Mouse (Mus musculus): ENCODE measurements around the gene Tnfrsf14. TPM values are rescaled to one million over a fixed set of nuclear protein-coding genes. Genes with fewer than 3 reads are reported as not detected.

The Tnfrsf14 gene
- polyA plus RNA-seq, 1 experiment: 135 TPM

DNA sequence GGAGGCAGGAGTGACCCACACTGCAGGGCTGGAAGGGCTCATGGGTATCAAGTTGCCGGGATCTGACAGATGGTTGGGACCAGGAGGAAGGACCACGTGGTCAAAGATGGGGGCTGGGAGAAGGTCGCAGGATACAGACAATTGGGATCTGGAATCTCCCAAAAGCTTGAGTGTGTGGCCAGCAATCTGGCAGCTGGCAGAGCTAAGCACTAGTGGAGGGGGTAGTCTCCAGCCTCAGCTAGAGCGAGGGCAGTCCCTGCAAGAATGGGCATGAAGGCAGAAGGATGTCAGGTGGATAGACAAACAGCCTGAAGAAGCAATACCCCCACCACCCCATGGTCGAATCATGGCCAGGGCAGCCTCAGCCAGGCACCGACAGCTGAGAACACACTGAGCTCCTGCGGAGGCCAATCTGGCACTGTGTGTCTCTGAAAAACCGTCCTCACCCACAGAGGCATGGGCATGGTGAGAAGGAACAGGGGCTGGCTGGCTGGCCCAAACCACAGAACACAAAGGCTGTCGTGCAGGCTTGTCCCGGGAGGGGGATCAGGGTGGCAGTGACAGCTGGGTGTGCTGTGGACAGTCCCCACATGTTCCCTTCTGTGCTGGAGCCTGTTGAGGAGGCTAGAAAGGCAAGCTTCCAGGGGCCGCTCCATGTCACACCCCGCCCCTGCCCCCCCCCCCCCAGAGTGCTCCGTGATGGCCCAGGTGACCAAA, 41.3 kb downstream of the Tnfrsf14 start:
- no peak overlapping the region for H3K27ac ChIP-seq (ENCODE audit: insufficient read depth, low read depth, low read length)
- H3K4me3 ChIP-seq (ENCODE audit: insufficient read depth, low read length): no peak overlapping the region
- no peak for TF ChIP-seq CTCF (IDR thresholded peaks at IDR 0.05; ENCODE audit: low read depth, low read length)
- no peak for TF ChIP-seq POLR2A (IDR thresholded peaks at IDR 0.05; ENCODE audit: borderline replicate concordance, low read depth, low read length)
- H3K4me1 ChIP-seq (ENCODE audit: control insufficient read depth, insufficient read depth, low read length): peaks cover 6% of the 10 kb centered on the region

DNA sequence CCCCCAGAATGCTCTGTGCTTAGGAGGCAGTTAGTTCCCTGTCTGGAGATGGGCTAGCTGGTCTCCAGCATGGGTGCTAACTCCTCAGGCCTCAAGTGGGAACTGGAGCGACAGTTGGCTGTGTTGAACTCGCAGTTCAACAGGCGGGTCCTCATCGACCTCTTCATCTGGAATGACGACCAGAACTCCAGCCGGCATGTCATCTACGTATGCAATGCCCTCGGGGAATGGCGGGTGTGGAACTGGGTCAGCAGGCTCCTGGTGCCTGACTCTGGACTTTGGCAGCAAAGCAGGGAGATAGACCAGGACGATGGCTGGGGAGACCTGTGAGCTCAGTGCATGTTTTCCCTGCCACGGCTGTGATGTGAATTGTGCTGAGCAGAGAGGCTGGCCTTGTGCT, 42.9 kb downstream of the Tnfrsf14 start:
- no peak overlapping the region for H3K4me3 ChIP-seq (ENCODE audit: insufficient read depth, low read length)
- TF ChIP-seq POLR2A (IDR thresholded peaks at IDR 0.05; ENCODE audit: borderline replicate concordance, low read depth, low read length) (no peak), CTCF (IDR thresholded peaks at IDR 0.05; ENCODE audit: low read depth, low read length) (no peak)

DNA sequence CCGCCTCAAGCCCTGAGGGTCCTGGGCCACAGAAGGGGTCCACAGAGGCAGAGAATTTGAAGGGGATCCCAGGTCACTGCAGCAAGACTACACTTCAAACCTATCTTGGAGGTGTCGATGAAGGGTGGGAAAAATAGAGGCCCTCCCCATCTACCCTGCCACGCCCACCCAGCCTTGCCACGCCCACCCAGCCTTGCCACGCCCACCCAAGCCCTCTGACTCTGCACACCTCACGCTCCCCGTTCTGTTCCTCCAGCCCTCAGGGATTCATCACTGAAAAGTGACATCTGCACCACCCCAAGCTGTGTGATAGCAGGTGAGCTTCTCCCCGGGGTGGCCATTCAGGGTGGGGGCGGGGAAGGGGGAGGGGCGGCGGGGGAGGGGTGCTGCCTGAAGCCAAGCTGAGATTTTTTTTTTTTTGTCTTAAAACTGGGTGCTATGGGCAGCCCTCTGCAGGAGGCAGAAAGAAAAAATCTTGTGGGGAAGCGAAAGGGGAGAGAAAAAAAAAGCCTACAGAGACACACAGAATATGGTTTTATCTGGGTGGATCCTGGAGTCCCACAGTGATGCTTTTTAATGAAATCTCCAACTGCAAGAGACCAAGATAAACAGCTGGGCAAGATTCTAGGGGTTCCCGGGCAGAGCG, 46.2 kb downstream of the Tnfrsf14 start:
- no peak overlapping the region for H3K4me3 ChIP-seq (ENCODE audit: insufficient read depth, low read length)
- TF ChIP-seq POLR2A (IDR thresholded peaks at IDR 0.05; ENCODE audit: borderline replicate concordance, low read depth, low read length): no peak
- H3K4me1 ChIP-seq (ENCODE audit: control insufficient read depth, insufficient read depth, low read length): peaks cover 10% of the 10 kb centered on the region
- no peak overlapping the region for H3K27ac ChIP-seq (ENCODE audit: insufficient read depth, low read depth, low read length)

More for the DNA sequence above, 42.9 kb downstream of the Tnfrsf14 start:
- peaks cover 6% of the 10 kb centered on the region for H3K4me1 ChIP-seq (ENCODE audit: control insufficient read depth, insufficient read depth, low read length)
- no peak overlapping the region for H3K27ac ChIP-seq (ENCODE audit: insufficient read depth, low read depth, low read length)

DNA sequence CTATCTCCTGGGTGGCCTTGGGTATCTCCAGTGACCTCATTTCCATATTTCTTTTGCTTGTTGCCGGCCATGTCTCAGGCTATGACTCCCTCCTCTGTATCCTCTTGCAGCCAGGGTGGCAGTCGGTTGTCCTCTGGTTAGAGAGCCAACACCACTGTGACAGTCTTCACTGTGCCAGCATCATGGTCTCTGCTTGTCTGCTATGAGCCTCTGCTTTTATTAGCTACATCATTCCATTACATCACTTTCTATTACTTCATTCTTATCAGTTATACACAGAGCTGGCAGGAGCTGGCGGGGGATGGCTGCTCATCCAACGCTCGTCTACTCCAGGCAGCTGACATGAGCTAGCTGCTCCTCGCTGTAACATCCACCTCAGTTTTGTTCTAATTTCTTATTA, 47.6 kb downstream of the Tnfrsf14 start:
- peaks cover 10% of the 10 kb centered on the region for H3K4me1 ChIP-seq (ENCODE audit: control insufficient read depth, insufficient read depth, low read length)
- no peak for TF ChIP-seq CTCF (IDR thresholded peaks at IDR 0.05; ENCODE audit: low read depth, low read length)
- TF ChIP-seq POLR2A (IDR thresholded peaks at IDR 0.05; ENCODE audit: borderline replicate concordance, low read depth, low read length): no peak
- H3K4me3 ChIP-seq (ENCODE audit: insufficient read depth, low read length): no peak overlapping the region

DNA sequence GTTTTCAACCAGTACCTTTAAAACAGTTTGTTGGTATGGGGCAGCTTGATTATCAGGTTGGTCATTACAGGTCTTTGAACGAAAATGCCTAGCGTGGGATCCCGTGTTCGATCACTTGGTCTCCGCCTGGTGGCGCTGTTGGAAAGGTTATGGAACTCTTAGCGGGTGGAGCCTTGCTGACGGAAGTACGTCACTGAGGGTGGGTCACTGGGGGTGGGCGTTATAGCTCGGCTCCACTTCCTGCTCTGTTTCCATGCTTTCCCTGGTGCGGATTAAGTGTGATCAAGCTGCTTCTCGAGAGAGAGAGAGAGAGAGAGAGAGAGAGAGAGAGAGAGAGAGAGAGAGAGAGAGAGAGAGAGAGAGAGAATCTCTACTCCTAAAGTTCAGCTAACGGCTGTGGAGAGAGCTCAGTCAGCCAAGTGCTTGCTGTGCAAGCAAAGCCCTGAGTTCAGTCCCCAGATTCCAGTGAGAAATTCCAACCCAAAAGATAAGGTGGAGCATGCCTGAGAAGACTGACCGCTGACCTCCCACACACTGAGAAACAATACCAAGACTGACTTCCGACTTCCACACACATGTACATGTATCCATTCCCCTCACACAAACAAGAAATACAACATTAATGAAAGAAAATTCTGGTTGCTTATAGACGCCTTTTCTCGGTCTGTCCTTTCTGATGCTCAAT, 50.4 kb downstream of the Tnfrsf14 start:
- TF ChIP-seq POLR2A (IDR thresholded peaks at IDR 0.05; ENCODE audit: borderline replicate concordance, low read depth, low read length): no peak
- TF ChIP-seq CTCF (IDR thresholded peaks at IDR 0.05; ENCODE audit: low read depth, low read length): peak; percentile 61
- H3K27ac ChIP-seq (ENCODE audit: insufficient read depth, low read depth, low read length): 0 out of 2 replicates have a peak overlapping the region, but pooled peaks have one; percentile 2
- peaks cover 4% of the 10 kb centered on the region for H3K4me1 ChIP-seq (ENCODE audit: control insufficient read depth, insufficient read depth, low read length)
- peak overlapping the region; percentile 53 for H3K4me3 ChIP-seq (ENCODE audit: insufficient read depth, low read length)

More for the DNA sequence above, 47.6 kb downstream of the Tnfrsf14 start:
- H3K27ac ChIP-seq (ENCODE audit: insufficient read depth, low read depth, low read length): no peak overlapping the region

DNA sequence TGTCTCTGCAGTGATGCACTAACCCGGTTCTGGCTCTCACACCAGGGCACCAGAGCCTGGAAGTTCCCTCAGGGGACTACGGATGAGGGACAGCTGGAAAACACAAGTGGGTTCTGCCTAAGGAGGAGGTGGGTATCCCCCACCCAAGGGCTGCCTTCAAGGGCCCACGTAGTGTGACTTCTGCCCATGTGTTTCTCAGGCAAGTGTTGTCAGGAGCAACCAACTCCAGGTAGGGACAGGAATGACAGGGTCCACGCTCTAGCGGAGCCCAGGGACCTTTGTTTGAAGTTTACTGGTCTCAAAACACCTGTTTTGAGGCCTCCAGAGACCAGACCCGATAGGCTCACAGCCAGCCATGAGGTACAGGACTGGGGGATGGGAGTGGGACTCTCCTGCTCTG, 55.2 kb downstream of the Tnfrsf14 start:
- no peak overlapping the region for H3K4me3 ChIP-seq (ENCODE audit: insufficient read depth, low read length)
- TF ChIP-seq CTCF (IDR thresholded peaks at IDR 0.05; ENCODE audit: low read depth, low read length) (no peak), POLR2A (IDR thresholded peaks at IDR 0.05; ENCODE audit: borderline replicate concordance, low read depth, low read length) (no peak)
- H3K4me1 ChIP-seq (ENCODE audit: control insufficient read depth, insufficient read depth, low read length): peaks cover under 1% of the 10 kb centered on the region
- no peak overlapping the region for H3K27ac ChIP-seq (ENCODE audit: insufficient read depth, low read depth, low read length)

Other genes with a start within 250 kb of the Tnfrsf14 start
- gene Ttc34, start 91.1 kb downstream of the Tnfrsf14 start, polyA plus RNA-seq (2012; ENCODE audit: insufficient read depth, insufficient read length, missing spikeins): not detected in 2 replicates
- not detected in 2 replicates for gene Mmel1, start 59.0 kb downstream of the Tnfrsf14 start, polyA plus RNA-seq (2012; ENCODE audit: insufficient read depth, insufficient read length, missing spikeins)
- gene Fam213b, start 29.4 kb downstream of the Tnfrsf14 start, polyA plus RNA-seq (2012; ENCODE audit: insufficient read depth, insufficient read length, missing spikeins): 34.3 and 38.2 TPM in 2 replicates
- not detected in 2 replicates for gene Hes5, start 32.4 kb upstream of the Tnfrsf14 start, polyA plus RNA-seq (2012; ENCODE audit: insufficient read depth, insufficient read length, missing spikeins)
- gene Pank4, start 35.6 kb upstream of the Tnfrsf14 start, polyA plus RNA-seq (2012; ENCODE audit: insufficient read depth, insufficient read length, missing spikeins): 20.2 and 24.1 TPM in 2 replicates
- gene Plch2, start 128.2 kb upstream of the Tnfrsf14 start, polyA plus RNA-seq (2012; ENCODE audit: insufficient read depth, insufficient read length, missing spikeins): not detected in 2 replicates
- 6.1 and 6.5 TPM in 2 replicates for gene Pex10, start 138.5 kb upstream of the Tnfrsf14 start, polyA plus RNA-seq (2012; ENCODE audit: insufficient read depth, insufficient read length, missing spikeins)
- gene Rer1, start 157.8 kb upstream of the Tnfrsf14 start, polyA plus RNA-seq (2012; ENCODE audit: insufficient read depth, insufficient read length, missing spikeins): 95.7 and 97.9 TPM in 2 replicates
- 2.5 and 4.5 TPM in 2 replicates for gene Morn1, start 158.0 kb upstream of the Tnfrsf14 start, polyA plus RNA-seq (2012; ENCODE audit: insufficient read depth, insufficient read length, missing spikeins)

Measured in bone marrow macrophage, adult 2 months (primary cell).